Mouse (Mus musculus): ENCODE results near the gene Snta1.
A peak's percentile ranks its signal among the peaks of the same experiment; 100 is the strongest.
"Not testable (repeated sequence)": the region's sequence is repeated elsewhere in the genome, so short reads cannot be mapped to it uniquely, and the experiment has no call there.

Gene Snta1

DNA sequence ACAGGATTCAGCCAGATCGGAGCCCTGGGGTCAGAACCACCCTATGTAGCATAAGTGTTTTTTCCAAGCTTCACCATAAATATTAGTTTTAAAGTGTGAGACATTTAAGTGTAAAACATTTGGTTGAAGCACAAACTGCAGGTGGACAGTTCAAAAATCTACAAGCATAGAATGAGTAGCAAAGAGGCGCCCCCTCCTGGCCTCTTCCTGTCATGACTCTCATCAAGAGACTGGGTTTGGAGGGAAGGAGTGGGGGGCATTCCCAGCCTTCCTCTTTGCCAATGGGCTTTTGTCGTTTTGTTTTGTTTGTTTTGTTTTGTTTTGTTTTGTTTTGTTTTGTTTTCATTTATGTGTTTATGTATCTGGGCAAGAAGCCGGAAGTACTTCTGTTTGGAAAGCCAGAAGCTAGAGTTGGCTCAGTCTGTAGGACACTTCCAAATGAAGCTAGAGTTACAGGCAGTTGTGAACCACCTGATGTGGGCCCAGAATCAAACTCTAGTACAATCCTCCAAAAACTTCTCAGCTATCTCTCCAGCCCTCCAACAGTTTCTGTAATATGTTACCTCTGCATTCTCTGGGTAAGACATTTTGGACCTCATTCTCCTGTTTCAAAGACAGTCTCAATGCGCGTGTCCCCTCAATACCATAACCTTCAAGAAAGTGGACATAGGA lies 33.8 kb downstream of the Snta1 start:
- peaks cover 37% of the 10 kb centered on the region for H3K4me1 ChIP-seq (replicated peaks; ENCODE audit: low read depth, low read length)
- peaks cover 46% of the 10 kb centered on the region for H3K36me3 ChIP-seq (ENCODE audit: insufficient read depth, low read length)
- no peaks in the 10 kb centered on the region for H3K9me3 ChIP-seq (ENCODE audit: low read length)

DNA sequence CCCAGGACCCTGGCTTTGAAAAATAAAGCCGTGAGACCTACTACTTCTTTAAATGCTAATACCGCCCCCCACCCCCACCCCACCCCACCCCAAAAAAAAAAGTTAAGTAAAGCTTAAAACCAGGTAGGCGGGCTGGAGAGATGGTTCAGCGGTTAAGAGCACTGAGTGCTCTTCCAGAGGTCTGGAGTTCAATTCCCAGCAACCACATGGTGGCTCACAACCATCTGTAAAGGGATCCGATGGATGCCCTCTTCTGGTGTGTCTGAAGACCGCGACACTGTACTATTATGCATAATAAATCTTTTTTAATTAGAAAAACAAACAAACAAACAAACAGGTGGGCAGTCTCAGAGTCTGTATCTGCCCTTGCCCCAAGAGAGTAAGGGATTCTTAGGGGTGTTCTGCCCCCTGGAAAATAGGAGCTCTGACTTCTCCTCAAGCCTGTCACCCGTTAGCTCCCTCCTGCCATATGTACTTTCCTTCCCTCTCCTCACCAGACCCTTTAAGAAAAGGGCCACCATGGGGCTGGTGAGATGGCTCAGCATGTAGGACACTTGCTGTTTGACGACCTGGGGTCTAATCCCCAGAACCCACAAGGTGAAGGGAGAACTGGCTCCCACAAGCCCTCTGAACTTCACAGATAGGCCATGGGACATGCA lies 34.9 kb downstream of the Snta1 start, which contains the start of gene Cdk5rap1:
Gene Cdk5rap1 (minus strand): TSS at position 169 of the 659 bp plus-strand sequence.
- TF ChIP-seq NANOG (IDR thresholded peaks at IDR 0.05; ENCODE audit: borderline replicate concordance, low read length) (no peak), CTCF (conservative IDR thresholded peaks at IDR 0.05; ENCODE audit: low read length) (no peak), POU5F1 (IDR thresholded peaks at IDR 0.05; ENCODE audit: borderline replicate concordance, low read length) (no peak)

More for the DNA sequence above, 33.8 kb downstream of the Snta1 start:
- Histone ChIP-seq H3K4me3 (replicated peaks; ENCODE audit: low read length) (no peak overlapping the region), H3K27me3 (ENCODE audit: insufficient read depth, low read length) (no peaks in the 10 kb centered on the region)
- TF ChIP-seq POU5F1 (IDR thresholded peaks at IDR 0.05; ENCODE audit: borderline replicate concordance, low read length): no peak
- peak; percentile 77 for TF ChIP-seq CTCF (conservative IDR thresholded peaks at IDR 0.05; ENCODE audit: low read length)

DNA sequence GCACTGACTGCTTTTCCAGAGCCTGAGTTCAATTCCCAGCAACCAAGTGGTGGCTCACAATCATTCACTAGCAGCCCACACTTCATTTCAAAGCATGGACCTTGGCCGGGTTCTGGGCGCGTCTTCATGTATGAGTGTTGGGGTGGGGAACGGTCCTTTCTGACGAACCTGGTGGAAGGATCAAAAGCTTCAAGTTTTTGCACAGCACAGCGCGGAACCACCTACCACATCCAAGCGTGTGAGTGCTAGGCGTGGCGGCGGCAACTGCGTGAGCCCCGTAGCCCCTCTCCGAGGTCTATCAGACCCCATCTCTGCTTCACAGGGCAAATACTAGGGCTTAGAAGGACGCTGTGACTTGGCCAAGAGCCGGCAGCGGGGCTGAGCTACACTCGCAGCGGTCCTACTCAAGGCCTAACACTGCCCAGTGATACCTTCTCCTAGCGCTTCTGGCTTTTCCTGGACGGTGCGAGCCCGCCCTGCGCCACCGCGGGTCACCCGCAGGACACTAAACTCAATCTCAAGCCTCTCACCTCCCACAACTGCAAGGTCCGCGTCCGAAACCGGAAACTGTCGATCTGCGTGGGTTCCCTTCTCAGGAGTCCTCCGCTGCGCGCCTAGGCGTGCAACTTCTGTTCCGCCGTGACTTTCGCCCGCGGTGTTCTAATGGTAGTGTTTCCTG lies 35.6 kb downstream of the Snta1 start:
- Histone ChIP-seq H3K4me1 (replicated peaks; ENCODE audit: low read depth, low read length) (peaks cover 21% of the 10 kb centered on the region), H3K9me3 (ENCODE audit: low read length) (no peaks in the 10 kb centered on the region), H3K4me3 (replicated peaks; ENCODE audit: low read length) (peak overlapping the region; percentile 93), H3K36me3 (ENCODE audit: insufficient read depth, low read length) (peaks cover 57% of the 10 kb centered on the region), H3K27me3 (ENCODE audit: insufficient read depth, low read length) (no peaks in the 10 kb centered on the region)
- TF ChIP-seq CTCF (conservative IDR thresholded peaks at IDR 0.05; ENCODE audit: low read length) (no peak), NANOG (IDR thresholded peaks at IDR 0.05; ENCODE audit: borderline replicate concordance, low read length) (no peak), POU5F1 (IDR thresholded peaks at IDR 0.05; ENCODE audit: borderline replicate concordance, low read length) (no peak)

More for the DNA sequence above, 34.9 kb downstream of the Snta1 start, which contains the start of gene Cdk5rap1:
- no peaks in the 10 kb centered on the region for H3K27me3 ChIP-seq (ENCODE audit: insufficient read depth, low read length)
- peaks cover 56% of the 10 kb centered on the region for H3K36me3 ChIP-seq (ENCODE audit: insufficient read depth, low read length)
- peaks cover 26% of the 10 kb centered on the region for H3K4me1 ChIP-seq (replicated peaks; ENCODE audit: low read depth, low read length)
- H3K4me3 ChIP-seq (replicated peaks; ENCODE audit: low read length): peak within 1 kb of the TSS; percentile 93
- no peaks in the 10 kb centered on the region for H3K9me3 ChIP-seq (ENCODE audit: low read length)

DNA sequence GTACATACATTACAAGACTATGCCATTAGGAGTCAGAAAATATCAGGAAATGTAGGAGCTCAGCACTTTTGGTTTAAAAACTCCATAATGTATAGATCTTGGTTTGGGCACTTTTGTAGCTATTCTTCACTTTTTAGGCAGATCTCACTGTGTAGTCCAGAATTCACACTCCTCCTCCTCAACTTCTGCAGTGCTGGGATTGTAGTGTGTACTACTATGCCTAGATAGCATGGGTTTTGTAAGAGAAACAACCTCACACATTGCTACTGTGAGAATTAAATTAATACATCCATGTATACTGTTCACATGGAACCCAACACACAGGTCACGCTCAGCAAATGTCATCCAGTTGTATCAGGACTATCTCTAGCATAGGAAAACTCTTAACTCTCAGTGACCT lies 40.4 kb downstream of the Snta1 start:
- Histone ChIP-seq H3K4me3 (replicated peaks; ENCODE audit: low read length) (no peak overlapping the region), H3K36me3 (ENCODE audit: insufficient read depth, low read length) (peaks cover 72% of the 10 kb centered on the region), H3K4me1 (replicated peaks; ENCODE audit: low read depth, low read length) (peaks cover 5% of the 10 kb centered on the region; the same call in 1 of the 2 replicates), H3K9me3 (ENCODE audit: low read length) (no peaks in the 10 kb centered on the region), H3K27me3 (ENCODE audit: insufficient read depth, low read length) (no peaks in the 10 kb centered on the region)
- TF ChIP-seq POU5F1 (IDR thresholded peaks at IDR 0.05; ENCODE audit: borderline replicate concordance, low read length): no peak
- no peak for TF ChIP-seq CTCF (conservative IDR thresholded peaks at IDR 0.05; ENCODE audit: low read length)
- no peak for TF ChIP-seq NANOG (IDR thresholded peaks at IDR 0.05; ENCODE audit: borderline replicate concordance, low read length)

DNA sequence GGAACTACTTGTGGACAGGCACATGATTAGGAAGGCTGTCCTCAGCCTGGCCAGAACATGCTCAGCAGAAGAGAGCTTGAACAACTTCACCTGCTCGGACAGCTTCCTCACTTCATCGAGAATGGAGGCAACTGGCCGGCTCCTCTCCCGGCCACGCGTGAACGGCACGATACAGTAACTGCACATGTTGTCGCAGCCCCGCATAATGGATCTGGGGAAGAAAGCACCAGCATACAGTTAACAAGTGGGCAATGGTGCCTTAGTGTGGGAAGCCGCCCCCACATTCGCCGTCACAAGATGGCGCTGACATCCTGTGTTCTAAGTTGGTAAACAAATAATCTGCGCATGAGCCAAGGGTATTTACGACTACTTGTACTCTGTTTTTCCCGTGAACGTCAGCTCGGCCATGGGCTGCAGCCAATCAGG lies 53.9 kb downstream of the Snta1 start:
- H3K4me3 ChIP-seq (replicated peaks; ENCODE audit: low read length); H3K9me3 ChIP-seq (ENCODE audit: low read length); H3K27me3 ChIP-seq (ENCODE audit: insufficient read depth, low read length); H3K4me1 ChIP-seq (replicated peaks; ENCODE audit: low read depth, low read length): not testable (repeated sequence)
- peaks cover 48% of the 10 kb centered on the region for H3K36me3 ChIP-seq (ENCODE audit: insufficient read depth, low read length)

DNA sequence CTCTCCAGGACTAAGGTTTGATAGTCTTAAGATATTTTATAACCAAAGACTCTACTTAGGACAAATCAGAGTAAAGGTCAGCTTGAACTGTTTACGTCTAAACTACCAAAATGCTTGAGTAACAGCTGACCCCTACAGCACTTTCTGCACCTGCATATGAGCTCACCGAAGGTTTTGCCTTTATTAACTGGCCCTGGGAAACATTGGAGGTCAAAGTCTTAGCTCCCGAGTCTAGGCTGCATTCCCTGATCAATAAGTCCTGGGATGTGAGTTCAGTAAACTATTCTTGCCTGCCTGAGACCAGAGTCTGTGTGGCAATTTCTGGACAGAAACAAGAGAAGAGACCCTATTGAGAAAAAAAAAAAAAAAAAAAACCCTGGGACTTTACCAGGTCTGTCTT lies 59.7 kb downstream of the Snta1 start:
- TF ChIP-seq NANOG (IDR thresholded peaks at IDR 0.05; ENCODE audit: borderline replicate concordance, low read length): no peak
- no peak for TF ChIP-seq POU5F1 (IDR thresholded peaks at IDR 0.05; ENCODE audit: borderline replicate concordance, low read length)
- TF ChIP-seq CTCF (conservative IDR thresholded peaks at IDR 0.05; ENCODE audit: low read length): no peak
- Histone ChIP-seq H3K4me1 (replicated peaks; ENCODE audit: low read depth, low read length) (peaks cover 15% of the 10 kb centered on the region), H3K27me3 (ENCODE audit: insufficient read depth, low read length) (no peaks in the 10 kb centered on the region), H3K36me3 (ENCODE audit: insufficient read depth, low read length) (peaks cover 88% of the 10 kb centered on the region), H3K4me3 (replicated peaks; ENCODE audit: low read length) (no peak overlapping the region), H3K9me3 (ENCODE audit: low read length) (no peaks in the 10 kb centered on the region)

DNA sequence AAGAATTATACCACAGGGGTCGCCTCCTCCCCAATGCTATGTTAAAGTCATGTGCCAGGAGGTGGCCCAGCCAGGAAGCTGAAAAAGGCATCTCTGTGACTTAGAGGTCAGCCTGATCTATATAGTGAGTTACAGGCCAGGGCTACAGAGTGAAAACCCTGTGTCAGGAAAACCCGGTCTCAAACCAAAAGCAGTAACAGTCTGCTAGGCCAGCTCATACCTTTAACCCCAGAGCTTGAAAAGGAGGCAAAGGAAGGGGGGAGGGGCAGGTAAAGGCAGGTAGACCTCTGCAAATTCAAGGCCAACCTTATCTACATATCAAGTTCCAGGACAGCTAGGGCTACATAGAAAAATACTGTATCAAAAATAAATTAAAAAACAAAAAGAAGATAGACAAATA lies 68.5 kb downstream of the Snta1 start:
- peaks cover 61% of the 10 kb centered on the region for H3K4me1 ChIP-seq (replicated peaks; ENCODE audit: low read depth, low read length)
- peaks cover 6% of the 10 kb centered on the region; the same call in 1 of the 2 replicates for H3K9me3 ChIP-seq (ENCODE audit: low read length)
- H3K36me3 ChIP-seq (ENCODE audit: insufficient read depth, low read length): peaks cover 44% of the 10 kb centered on the region
- TF ChIP-seq POU5F1 (IDR thresholded peaks at IDR 0.05; ENCODE audit: borderline replicate concordance, low read length) (no peak), NANOG (IDR thresholded peaks at IDR 0.05; ENCODE audit: borderline replicate concordance, low read length) (no peak), CTCF (conservative IDR thresholded peaks at IDR 0.05; ENCODE audit: low read length) (no peak)
- H3K27me3 ChIP-seq (ENCODE audit: insufficient read depth, low read length): no peaks in the 10 kb centered on the region
- peak overlapping the region; percentile 18; the same call in 1 of the 2 replicates for H3K4me3 ChIP-seq (replicated peaks; ENCODE audit: low read length)

DNA sequence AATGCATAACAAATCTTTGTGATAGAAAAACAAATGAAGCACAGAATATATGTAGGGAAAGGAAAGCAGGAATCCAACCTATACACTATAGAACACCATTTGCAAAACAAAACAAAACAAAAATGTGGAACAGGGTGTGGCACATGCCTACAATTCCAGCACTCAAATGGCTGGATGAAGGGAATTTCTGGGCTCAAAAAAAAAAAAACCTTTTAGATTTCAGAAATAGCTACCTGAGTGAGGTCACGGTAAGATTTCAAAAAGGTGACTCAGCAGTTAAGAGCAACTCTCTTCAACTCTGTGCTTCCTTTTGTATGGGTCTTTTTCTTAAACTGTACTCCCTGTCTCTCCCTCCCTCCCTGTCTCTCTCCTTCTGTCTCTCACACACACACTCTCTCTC lies 69.7 kb downstream of the Snta1 start:
- Histone ChIP-seq H3K4me1 (replicated peaks; ENCODE audit: low read depth, low read length) (peaks cover 66% of the 10 kb centered on the region), H3K36me3 (ENCODE audit: insufficient read depth, low read length) (peaks cover 36% of the 10 kb centered on the region), H3K4me3 (replicated peaks; ENCODE audit: low read length) (no peak overlapping the region; the same call in 1 of the 2 replicates), H3K9me3 (ENCODE audit: low read length) (peaks cover 6% of the 10 kb centered on the region; the same call in 1 of the 2 replicates), H3K27me3 (ENCODE audit: insufficient read depth, low read length) (no peaks in the 10 kb centered on the region)
- TF ChIP-seq NANOG (IDR thresholded peaks at IDR 0.05; ENCODE audit: borderline replicate concordance, low read length) (0 out of 2 replicates have a peak, but pooled peaks have one; percentile 20), CTCF (conservative IDR thresholded peaks at IDR 0.05; ENCODE audit: low read length) (no peak), POU5F1 (IDR thresholded peaks at IDR 0.05; ENCODE audit: borderline replicate concordance, low read length) (0 out of 2 replicates have a peak, but pooled peaks have one; percentile 26)

Measured in E14TG2a.4 (cell line).